Mouse (Mus musculus) brain, embryonic 14.5 days (tissue): Measurements from ENCODE around the gene Cox17.

ENCODE experiments used
- CTCF ChIP-seq: fragments of 200-500 bp; IDR thresholded peaks from 2 replicates; pipeline ENCODE4 v1.5.1; 2012; ENCODE audit warnings: inconsistent platforms, mild to moderate bottlenecking, moderate library complexity, borderline replicate concordance; ENCODE audit not compliant: insufficient read depth, insufficient read length; ENCODE audit errors: extremely low read depth
- POLR2A ChIP-seq: fragments of 200-500 bp; IDR thresholded peaks from 2 replicates; pipeline ENCODE4 v1.6.1; 2012; ENCODE audit warnings: mild to moderate bottlenecking, inconsistent platforms, borderline replicate concordance; ENCODE audit not compliant: poor library complexity, insufficient read depth, insufficient read length, severe bottlenecking; ENCODE audit errors: extremely low read depth

GRCm38 (mm10) chr16:38350939-38351338, 4.1 kb downstream of the Cox17 start:
- TF ChIP-seq CTCF (no peak), POLR2A (no peak)
